Mouse (Mus musculus): ENCODE data around the gene Tspan14. TPM values are rescaled to one million over a fixed set of nuclear protein-coding genes. Genes with fewer than 3 reads are reported as not detected.

The Tspan14 gene
- total RNA-seq, 2 experiments from 2014 or later: 50.2 to 52.1 TPM

DNA sequence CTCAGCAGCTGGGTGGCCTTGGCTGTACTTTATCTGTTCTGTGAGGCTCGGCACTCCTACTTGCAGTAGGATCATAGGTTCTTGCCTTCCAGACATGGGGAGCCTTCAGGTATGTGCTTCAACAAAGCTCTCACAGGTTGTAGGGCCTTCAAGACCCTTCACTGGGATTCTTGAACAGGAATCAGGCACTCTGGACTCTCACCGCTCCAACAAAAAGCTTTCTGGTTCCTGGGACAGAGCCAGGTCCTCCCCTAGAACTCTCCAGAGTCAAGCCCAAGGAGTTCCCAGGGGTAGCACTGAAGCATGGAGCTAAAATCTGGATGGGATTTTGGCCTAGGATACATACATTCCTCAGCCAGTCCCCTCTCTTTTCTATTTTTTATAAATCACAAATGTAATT lies 77.4 kb downstream of the Tspan14 start:
- TF ChIP-seq CTCF (IDR thresholded peaks at IDR 0.05): no peak
- no peak overlapping the region for H3K4me3 ChIP-seq
- intact Hi-C loops (cut with DNase I): no loop called here
- DNase-seq (ENCODE audit: extremely low spot score in 1 of 2, low spot score in 2 of 2): no peak
- H3K27ac ChIP-seq: no peak overlapping the region

GRCm38 (mm10) chr14:40886428-40887202 lies 80.0 kb downstream of the Tspan14 start:
- Histone ChIP-seq H3K4me3 (no peak overlapping the region), H3K27ac (no peak overlapping the region)
- no peak for DNase-seq (ENCODE audit: extremely low spot score in 1 of 2, low spot score in 2 of 2)
- peak; percentile 52 for TF ChIP-seq CTCF (IDR thresholded peaks at IDR 0.05)
- intact Hi-C loops (cut with DNase I): no loop called here

- Histone ChIP-seq H3K27ac (no peak overlapping the region), H3K4me3 (no peak overlapping the region)
- DNase-seq (ENCODE audit: extremely low spot score in 1 of 2, low spot score in 2 of 2): no peak
- intact Hi-C loops (cut with DNase I): no loop called here
- no peak for TF ChIP-seq CTCF (IDR thresholded peaks at IDR 0.05)
Measured at GRCm38 (mm10) chr14:40885752-40886151, 80.9 kb downstream of the Tspan14 start.

- no peak overlapping the region for H3K27ac ChIP-seq
- DNase-seq (ENCODE audit: extremely low spot score in 1 of 2, low spot score in 2 of 2): peak in 1 of 2 experiments; percentile 38
- H3K4me3 ChIP-seq: no peak overlapping the region
- TF ChIP-seq CTCF (IDR thresholded peaks at IDR 0.05): no peak
- intact Hi-C loops (cut with DNase I): no loop called here
Measured at GRCm38 (mm10) chr14:40885225-40885624, 81.4 kb downstream of the Tspan14 start.

DNA sequence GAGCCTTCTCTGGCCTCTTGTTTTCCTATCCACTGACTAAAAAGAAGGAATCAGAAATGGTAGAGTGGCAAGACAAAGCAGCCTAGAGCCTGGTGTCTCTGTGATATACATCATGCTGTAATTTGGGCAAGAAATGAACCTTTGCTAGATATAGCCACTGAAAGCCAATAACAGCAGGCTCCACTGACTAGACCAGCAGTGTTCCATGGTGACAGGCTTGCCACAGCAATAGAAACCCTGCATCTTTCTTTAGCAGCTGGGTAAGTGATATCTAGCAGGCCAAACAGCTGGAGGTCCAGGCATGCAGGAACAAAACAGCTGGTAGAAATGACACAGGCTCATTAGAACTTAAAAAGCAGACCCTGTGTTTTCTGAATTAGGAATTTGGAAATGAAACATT lies 92.0 kb downstream of the Tspan14 start:
- Histone ChIP-seq H3K27ac (no peak overlapping the region), H3K4me3 (no peak overlapping the region)
- intact Hi-C loops (cut with DNase I): no loop called here
- no peak for DNase-seq (ENCODE audit: extremely low spot score in 1 of 2, low spot score in 2 of 2)
- TF ChIP-seq CTCF (IDR thresholded peaks at IDR 0.05): no peak

DNA sequence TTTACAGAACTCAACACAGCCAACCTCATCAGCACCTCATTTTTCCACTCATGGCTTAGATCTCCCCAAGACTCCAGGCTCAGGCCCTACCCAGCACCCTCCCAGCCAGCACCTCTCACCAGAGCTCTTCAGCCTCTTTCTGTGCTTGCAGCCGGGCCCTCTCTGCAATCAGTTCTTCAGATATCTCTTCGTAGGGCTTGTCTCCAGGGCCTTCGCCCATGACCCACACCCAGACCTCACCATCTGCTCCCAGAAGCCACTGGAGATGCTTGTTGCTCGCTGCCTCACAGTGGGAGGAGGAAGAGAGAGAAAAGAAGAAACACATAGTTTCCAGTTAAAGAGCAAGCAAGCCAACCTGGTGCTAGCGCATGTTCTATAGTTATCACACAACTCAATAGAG lies 92.6 kb downstream of the Tspan14 start:
- Histone ChIP-seq H3K4me3 (no peak overlapping the region), H3K27ac (no peak overlapping the region)
- intact Hi-C loops (cut with DNase I): no loop called here
- TF ChIP-seq CTCF (IDR thresholded peaks at IDR 0.05): no peak
- DNase-seq (ENCODE audit: extremely low spot score in 1 of 2, low spot score in 2 of 2): no peak

- no peak overlapping the region for H3K4me3 ChIP-seq
- no peak overlapping the region for H3K27ac ChIP-seq
- DNase-seq (ENCODE audit: extremely low spot score in 1 of 2, low spot score in 2 of 2): no peak
- TF ChIP-seq CTCF (IDR thresholded peaks at IDR 0.05): no peak
- intact Hi-C loops (cut with DNase I): no loop called here
Measured at GRCm38 (mm10) chr14:40870598-40870997, 96.0 kb downstream of the Tspan14 start.

GRCm38 (mm10) chr14:40864811-40865514 lies 101.6 kb downstream of the Tspan14 start:
- no peak for TF ChIP-seq CTCF (IDR thresholded peaks at IDR 0.05)
- no peak for DNase-seq (ENCODE audit: extremely low spot score in 1 of 2, low spot score in 2 of 2)
- intact Hi-C loops (cut with DNase I): no loop called here
- Histone ChIP-seq H3K27ac (no peak overlapping the region), H3K4me3 (no peak overlapping the region)

- TF ChIP-seq CTCF (IDR thresholded peaks at IDR 0.05): no peak
- no peak for DNase-seq (ENCODE audit: extremely low spot score in 1 of 2, low spot score in 2 of 2)
- H3K4me3 ChIP-seq: no peak overlapping the region
- intact Hi-C loops (cut with DNase I): no loop called here
- H3K27ac ChIP-seq: no peak overlapping the region
Measured at GRCm38 (mm10) chr14:40863659-40864058, 102.9 kb downstream of the Tspan14 start.

DNA sequence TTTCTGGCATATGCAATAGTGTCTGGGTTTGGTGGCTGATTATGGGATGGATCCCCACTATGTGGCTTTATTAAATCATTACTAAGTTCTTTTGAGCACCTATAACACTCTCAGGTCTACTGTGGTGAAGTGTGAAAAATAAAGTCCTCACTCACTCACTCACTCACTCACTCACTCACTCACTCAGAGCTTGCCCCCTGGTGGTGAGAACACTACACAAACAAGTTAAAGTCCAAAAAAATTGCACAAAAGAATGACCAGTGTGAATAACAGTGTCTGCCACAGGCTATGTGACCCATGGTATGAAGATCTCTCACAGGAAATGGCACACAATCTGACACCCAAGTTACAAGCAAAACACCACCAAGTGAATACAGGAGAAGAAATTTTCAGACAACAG lies 103.6 kb downstream of the Tspan14 start:
- no peak; the same call in none of the 2 replicates for TF ChIP-seq CTCF (IDR thresholded peaks at IDR 0.05)
- H3K27ac ChIP-seq: no peak overlapping the region
- no peak overlapping the region for H3K4me3 ChIP-seq
- intact Hi-C loops (cut with DNase I): no loop called here
- no peak for DNase-seq (ENCODE audit: extremely low spot score in 1 of 2, low spot score in 2 of 2)

Other genes starting within 250 kb of the Tspan14 start
- 1 to 10 TPM; 5.8 to 6.7 TPM for gene Sh2d4b, start 73.5 kb downstream of the Tspan14 start, total RNA-seq (2021)
- 100 to 1,000 TPM; 106 to 123 TPM for gene Fam213a, start 47.0 kb upstream of the Tspan14 start, total RNA-seq (2021)
- gene Dydc2, start 102.4 kb upstream of the Tspan14 start, total RNA-seq (2021): 1 to 10 TPM in 1 of 2 experiments, under 1 TPM in 1; 0.75 to 1.2 TPM
- not detected for gene Dydc1, start 106.1 kb upstream of the Tspan14 start, total RNA-seq (2021)
- not detected for gene Mat1a, start 138.2 kb upstream of the Tspan14 start, total RNA-seq (2021)
- not detected for gene Sftpa1, start 165.0 kb upstream of the Tspan14 start, total RNA-seq (2021)
- gene Mbl1, start 184.7 kb upstream of the Tspan14 start, total RNA-seq (2021): not detected
- not detected for gene Sftpd, start 218.3 kb upstream of the Tspan14 start, total RNA-seq (2021)

Measured in left cerebral cortex, adult 2 months (tissue).